Mouse (Mus musculus) olfactory bulb, adult 2 months (tissue): Measurements from ENCODE around the gene Gli3. TPM values are rescaled to one million over a fixed set of nuclear protein-coding genes. Genes with fewer than 3 reads are reported as not detected.

Experiments used
- H3K27ac ChIP-seq: fragments of 200-500 bp; 2 replicates; pipeline ENCODE4 v1.5.1; 2012; ENCODE audit warnings: low read depth, low read length; ENCODE audit not compliant: insufficient read depth
- H3K4me1 ChIP-seq: fragments of 200-500 bp; 2 replicates; pipeline ENCODE4 v1.6.1; 2012; ENCODE audit warnings: low read length; ENCODE audit not compliant: control insufficient read depth, insufficient read depth
- H3K4me3 ChIP-seq: fragments of 200-500 bp; 2 replicates; pipeline ENCODE4 v1.5.1; 2012; ENCODE audit warnings: mild to moderate bottlenecking, low read depth, low read length, moderate library complexity; ENCODE audit not compliant: insufficient read depth
- CTCF ChIP-seq: fragments of 200-500 bp; IDR thresholded peaks from 2 replicates; pipeline ENCODE4 v1.5.1; 2012; ENCODE audit warnings: low read depth, mild to moderate bottlenecking, low read length, moderate library complexity; ENCODE audit not compliant: insufficient read depth
- POLR2A ChIP-seq: fragments of 200-500 bp; IDR thresholded peaks from 2 replicates; pipeline ENCODE4 v1.6.1; 2012; ENCODE audit warnings: mild to moderate bottlenecking, low read depth, low read length, moderate library complexity; ENCODE audit not compliant: insufficient read depth
- WGBS: fragments of 180-500 bp; shearing (Covaris S2); methylation state at CpG from one replicate; pipeline ENCODE4 v1.1.7; 2018; 5-methylcytosine and 5-hydroxymethylcytosine counted together
- polyA plus RNA-seq: library from polyadenylated mRNA; stranded (reverse); fragments of >200 nt; gene quantifications from 2 replicates; pipeline ENCODE4 v1.2.4, GENCODE M21; 2012; ENCODE audit warnings: low replicate concordance; ENCODE audit not compliant: missing spikeins, insufficient read depth, insufficient read length

Gli3 gene
- polyA plus RNA-seq, 1 experiment = not detected

DNA sequence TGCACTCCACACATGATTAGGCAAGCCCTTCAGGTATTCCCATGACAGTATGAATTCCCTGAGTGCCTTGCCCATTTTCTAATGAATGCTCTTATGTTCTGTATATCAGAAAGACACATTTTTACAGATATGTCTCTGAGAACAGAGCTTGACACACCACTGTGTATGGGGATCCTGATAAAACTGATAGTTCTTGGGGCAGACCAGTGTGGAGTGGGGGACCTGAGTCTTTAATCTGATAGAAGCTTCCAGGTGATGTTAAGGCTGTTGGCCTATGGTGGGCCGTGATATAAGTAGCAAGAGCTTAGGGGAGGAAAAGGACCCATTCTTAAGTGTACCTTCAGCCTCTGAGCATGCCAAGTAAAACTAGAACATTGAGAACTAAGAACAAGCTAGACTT lies 178.5 kb downstream of the Gli3 start:
- TF ChIP-seq POLR2A (no peak), CTCF (no peak)
- Histone ChIP-seq H3K4me1 (no peaks in the 10 kb centered on the region), H3K4me3 (no peak overlapping the region), H3K27ac (no peak overlapping the region)
- 95% methylated on average over 1 of the region's 1 CpGs for WGBS

GRCm38 (mm10) chr13:15660502-15660901 lies 197.5 kb downstream of the Gli3 start:
- TF ChIP-seq POLR2A (no peak), CTCF (no peak)
- Histone ChIP-seq H3K4me3 (no peak overlapping the region), H3K4me1 (no peaks in the 10 kb centered on the region), H3K27ac (no peak overlapping the region)
- 90% methylated on average over 5 of the region's 5 CpGs for WGBS

DNA sequence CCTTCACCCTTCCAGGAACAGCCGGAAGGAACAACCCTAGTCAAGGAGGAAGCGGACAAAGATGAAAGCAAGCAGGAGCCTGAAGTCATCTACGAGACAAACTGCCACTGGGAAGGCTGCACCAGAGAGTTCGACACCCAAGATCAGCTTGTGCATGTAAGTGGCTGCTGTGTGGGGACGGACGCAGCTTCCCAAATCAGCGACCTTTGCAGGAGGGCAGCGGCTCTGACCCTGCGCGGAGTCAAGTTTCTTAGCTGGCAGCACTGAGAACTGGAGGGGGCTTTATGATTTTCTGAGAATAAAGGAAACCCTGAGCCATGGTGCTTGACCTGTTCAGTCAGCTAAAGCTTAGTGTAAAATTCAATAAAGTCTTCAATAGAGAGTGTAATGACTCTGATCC lies 199.3 kb downstream of the Gli3 start:
- WGBS = 88% methylated on average over 10 of the region's 10 CpGs
- no peak for TF ChIP-seq CTCF
- no peak for TF ChIP-seq POLR2A
- Histone ChIP-seq H3K27ac (no peak overlapping the region), H3K4me3 (no peak overlapping the region), H3K4me1 (no peaks in the 10 kb centered on the region)

GRCm38 (mm10) chr13:15664580-15665201 lies 201.7 kb downstream of the Gli3 start:
- Histone ChIP-seq H3K4me3 (no peak overlapping the region), H3K27ac (no peak overlapping the region), H3K4me1 (no peaks in the 10 kb centered on the region)
- WGBS = 31% methylated on average over 7 of the region's 7 CpGs
- TF ChIP-seq CTCF = no peak
- no peak for TF ChIP-seq POLR2A

DNA sequence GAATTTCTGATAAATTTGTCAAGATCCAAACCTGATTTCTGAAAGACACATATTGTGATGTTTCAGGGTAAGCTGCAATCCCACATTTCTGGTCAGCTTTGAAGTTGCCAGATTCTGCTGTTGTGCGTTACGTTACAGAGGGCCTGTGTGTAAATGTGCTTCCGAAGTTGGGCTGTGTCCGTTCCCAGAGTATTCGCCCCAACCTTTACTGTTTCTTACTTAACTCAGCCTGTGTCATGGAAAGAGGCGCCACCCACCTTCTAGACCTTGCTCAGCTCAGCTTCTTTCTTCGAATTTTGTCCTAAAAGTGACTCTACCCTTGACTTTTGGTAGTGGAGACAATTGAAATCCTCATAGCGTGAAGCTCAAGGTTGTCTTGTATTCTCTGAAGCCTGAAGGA lies 202.5 kb downstream of the Gli3 start:
- WGBS = 91% methylated on average over 8 of the region's 8 CpGs
- Histone ChIP-seq H3K4me1 (no peaks in the 10 kb centered on the region), H3K4me3 (no peak overlapping the region), H3K27ac (no peak overlapping the region)
- TF ChIP-seq POLR2A (no peak), CTCF (no peak)

GRCm38 (mm10) chr13:15670144-15670961 lies 207.3 kb downstream of the Gli3 start:
- no peaks in the 10 kb centered on the region for H3K4me1 ChIP-seq
- 87% methylated on average over 9 of the region's 9 CpGs for WGBS
- no peak overlapping the region for H3K27ac ChIP-seq
- no peak overlapping the region for H3K4me3 ChIP-seq
- TF ChIP-seq POLR2A (no peak), CTCF (no peak)

DNA sequence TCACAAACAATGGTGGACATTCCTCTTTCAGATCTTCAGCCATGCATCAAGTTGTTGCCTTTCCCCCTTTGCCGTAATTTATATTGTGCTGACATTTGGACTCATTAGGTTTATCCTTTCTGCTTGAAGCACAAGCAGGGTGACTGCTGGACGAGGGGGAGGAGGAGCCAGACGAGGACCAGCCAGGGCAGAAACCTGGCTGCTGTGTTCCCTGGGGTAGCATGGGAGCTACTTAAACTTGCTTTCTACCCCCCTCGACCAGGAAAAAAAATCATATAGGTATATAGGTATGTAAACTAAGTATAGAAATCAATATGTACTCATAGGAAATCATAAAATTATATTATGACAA lies 207.9 kb downstream of the Gli3 start:
- no peak overlapping the region for H3K27ac ChIP-seq
- H3K4me1 ChIP-seq = no peaks in the 10 kb centered on the region
- H3K4me3 ChIP-seq = no peak overlapping the region
- TF ChIP-seq POLR2A (no peak), CTCF (no peak)
- 76% methylated on average over 4 of the region's 4 CpGs for WGBS

DNA sequence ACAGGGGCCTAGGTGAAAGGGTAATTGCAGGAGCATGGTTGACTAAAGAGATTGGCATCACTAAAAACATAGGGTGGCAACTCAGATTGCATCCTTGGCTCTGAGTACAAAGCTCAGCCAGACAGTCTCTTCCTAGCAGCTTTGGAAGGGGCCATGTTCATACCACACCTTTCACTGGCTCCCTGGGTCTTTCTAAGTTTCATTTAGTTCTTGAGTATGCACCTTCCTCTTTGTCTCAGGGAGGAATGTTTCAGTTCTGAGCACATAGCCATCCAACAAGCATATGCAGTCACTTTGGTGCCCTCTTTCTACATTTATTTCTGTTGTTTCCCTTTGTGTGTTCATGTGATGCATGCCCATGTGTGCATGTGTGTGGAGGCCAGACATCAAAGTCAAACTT lies 212.4 kb downstream of the Gli3 start:
- Histone ChIP-seq H3K4me1 (no peaks in the 10 kb centered on the region), H3K4me3 (no peak overlapping the region), H3K27ac (no peak overlapping the region)
- TF ChIP-seq POLR2A = no peak
- TF ChIP-seq CTCF = no peak

GRCm38 (mm10) chr13:15677106-15677760 lies 214.2 kb downstream of the Gli3 start:
- WGBS = 66% methylated on average over 4 of the region's 4 CpGs
- TF ChIP-seq CTCF = no peak
- no peak overlapping the region for H3K27ac ChIP-seq
- no peaks in the 10 kb centered on the region for H3K4me1 ChIP-seq
- no peak overlapping the region for H3K4me3 ChIP-seq
